Comparison of ENCODE assay signal across 35 mouse cellular contexts in the genomic region with DNA sequence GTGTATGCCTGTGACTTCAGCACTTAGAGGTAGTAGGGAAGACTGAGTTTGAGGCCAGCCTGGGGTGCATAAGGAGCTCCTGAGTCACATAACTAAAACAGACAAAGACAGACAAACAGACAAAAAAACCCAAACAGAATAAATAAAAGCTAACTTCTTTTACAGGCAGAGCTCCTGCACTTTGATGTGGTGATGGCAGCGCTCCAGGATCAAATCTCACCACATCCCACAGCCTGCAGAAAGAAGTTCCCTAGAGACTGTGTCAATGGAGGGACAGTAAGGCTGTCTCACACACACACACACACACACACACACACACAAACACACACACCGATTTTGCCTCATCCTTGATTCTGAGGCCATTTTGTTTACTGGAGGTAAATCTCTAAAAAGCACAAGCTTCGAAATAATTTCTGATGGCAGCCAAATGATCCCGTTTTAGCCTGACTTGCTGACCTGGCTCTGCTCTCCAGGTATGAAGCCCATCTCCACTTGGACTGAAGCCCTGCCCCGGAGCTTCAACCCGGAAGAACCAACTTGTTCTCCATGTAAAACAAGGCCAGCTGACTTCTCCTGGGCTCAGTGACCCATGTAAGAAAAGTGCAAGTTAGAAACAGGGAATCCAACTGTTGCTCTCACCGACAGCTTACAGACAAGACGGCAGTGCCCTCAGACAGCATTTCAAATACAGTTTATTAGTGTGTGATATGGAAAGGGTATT. TPM values are rescaled to one million over a fixed set of nuclear protein-coding genes. Genes with fewer than 3 reads are reported as not detected.
DNase-seq lines count a peak whose midpoint lies in the region; ATAC-seq lines count a peak whose summit lies in the region.
"Had no signal": no experiment of that assay in that cellular context is flagged by ENCODE, and none has a peak within 500 bp of the region (broad histone marks: within the 10 kb centered on the region; RNA-seq: fewer than 3 reads in every experiment).

No protein-coding gene starts in this region.

- WGBS in midbrain, embryonic 16.5 days: 84% methylated on average over 8 of the region's 8 CpGs

- intact Hi-C loops in left cerebral cortex, postnatal 10 days (cut with DNase I): no loop called here

- H3K4me2 ChIP-seq in midbrain, embryonic 16.5 days (ENCODE audit: low read length): no peak overlapping the region
- H3K4me2 ChIP-seq: embryonic facial prominence, embryonic 13.5 days; forebrain, embryonic 15.5 days; heart, embryonic 11.5 days; hindbrain, embryonic 12.5 days; neural tube, embryonic 12.5 days; stomach, embryonic 15.5 days had no signal

- H3K36me3 ChIP-seq in midbrain, embryonic 16.5 days (ENCODE audit: control insufficient read depth, insufficient read depth, low read length): no peaks in the 10 kb centered on the region
- H3K36me3 ChIP-seq: forebrain, embryonic 15.5 days; stomach, embryonic 15.5 days had no signal

- no peak overlapping the region for H3K4me3 ChIP-seq in midbrain, embryonic 16.5 days (ENCODE audit: low read depth, low read length)
- H3K4me3 ChIP-seq: embryonic facial prominence, embryonic 13.5 days; forebrain, embryonic 10.5 days; forebrain, embryonic 15.5 days; gastrocnemius, adult 2 months; hindbrain, embryonic 12.5 days; neural tube, embryonic 12.5 days; stomach, embryonic 15.5 days had no signal

- no peaks in the 10 kb centered on the region for H3K9me3 ChIP-seq in midbrain, embryonic 16.5 days (replicated peaks; ENCODE audit: control insufficient read depth, low read length, poor library complexity, severe bottlenecking)
- H3K9me3 ChIP-seq: embryonic facial prominence, embryonic 13.5 days; forebrain, embryonic 15.5 days; hindbrain, embryonic 12.5 days; stomach, embryonic 15.5 days had no signal

- H3K9ac ChIP-seq in midbrain, embryonic 16.5 days (ENCODE audit: low read depth, low read length): no peak overlapping the region
- H3K9ac ChIP-seq: embryonic facial prominence, embryonic 13.5 days; forebrain, embryonic 15.5 days; hindbrain, embryonic 12.5 days; liver, embryonic 14.5 days; neural tube, embryonic 12.5 days; stomach, embryonic 15.5 days had no signal

- H3K27me3 ChIP-seq in midbrain, embryonic 16.5 days (ENCODE audit: control insufficient read depth, insufficient read depth, low read depth, low read length): peaks cover 2% of the 10 kb centered on the region; the same call in 1 of the 2 replicates
- H3K27me3 ChIP-seq: embryonic facial prominence, embryonic 13.5 days; neural tube, embryonic 12.5 days; stomach, embryonic 15.5 days had no signal

- DNase-seq in CD4-positive, CD25-positive, alpha-beta regulatory T cell, adult 2 months (ENCODE audit: low read depth, low spot score): peak; percentile 33
- DNase-seq in kidney, postnatal 25 days: peak; percentile 20 to 64
- DNase-seq in kidney, postnatal 10 days: no peak
- DNase-seq in T-cell, adult 2 months (ENCODE audit: low spot score): peak; percentile 66
- DNase-seq in thymus, postnatal 36 days: peak; percentile 11 to 32
- no peak for DNase-seq in left cerebral cortex, postnatal 10 days (ENCODE audit: extremely low spot score in 1 of 2, low spot score in 2 of 2)
- DNase-seq: adrenal gland, adult 2 months; adrenal gland, postnatal 36 days; cerebellum, adult 18-20 months; cerebellum, postnatal 10 days; gastrocnemius, adult 2 months; gastrocnemius, postnatal 36 days; heart, adult 18-20 months; heart, postnatal 36 days; layer of hippocampus, adult 9-11 months; liver; lung, adult 2 months; lung, postnatal 10 days; midbrain, embryonic 14.5 days; right cerebral cortex, postnatal 14 days had no signal

- no peaks in the 10 kb centered on the region for H3K4me1 ChIP-seq in midbrain, embryonic 16.5 days (ENCODE audit: control insufficient read depth, insufficient read depth, low read length)
- H3K4me1 ChIP-seq: stomach, embryonic 15.5 days had no signal

- no peak overlapping the region for H3K27ac ChIP-seq in midbrain, embryonic 16.5 days (ENCODE audit: low read length)
- H3K27ac ChIP-seq: embryonic facial prominence, embryonic 13.5 days; forebrain, embryonic 10.5 days; forebrain, embryonic 15.5 days; gastrocnemius, adult 2 months; hindbrain, embryonic 12.5 days; hindbrain, postnatal 0 days; liver, embryonic 14.5 days; neural tube, embryonic 12.5 days; stomach, embryonic 15.5 days had no signal

- ATAC-seq in CD4-positive, CD25-positive, alpha-beta regulatory T cell, adult 4 months: no peak
- no peak for ATAC-seq in midbrain, embryonic 16.5 days
- ATAC-seq: activated CD4-positive, CD25-positive, alpha-beta regulatory T cell, adult 4 months; forebrain, embryonic 15.5 days; hindbrain, postnatal 0 days; intestine, embryonic 16.5 days had no signal

RNA-seq across cellular contexts. Expression of a gene that starts 25.4 kb away (rescaled TPM):
- polyA plus RNA-seq in CD4-positive, CD25-positive, alpha-beta regulatory T cell, adult 4 months (2017; shearing (Covaris generic)): not detected
- total RNA-seq in left cerebral cortex, postnatal 10 days (2021): under 1 TPM; 0.18 to 0.39 TPM
- 0.54 and 0.75 TPM in 2 replicates for polyA plus RNA-seq in midbrain, embryonic 16.5 days (2015; fragmentation: Nextera tagmentation; extraction: Ambion mirVana)
- total RNA-seq: common myeloid progenitor, adult 5-6 weeks; heart, adult 18-20 months had no signal
- polyA plus RNA-seq: activated CD4-positive, CD25-positive, alpha-beta regulatory T cell, adult 4 months; heart, embryonic 11.5 days; heart, embryonic 16.5 days; intestine, embryonic 16.5 days; stomach, embryonic 15.5 days had no signal

Comparison
In these comparisons a context has a peak if more than half of its experiments do, and no peak if none do; other contexts are left out.
1. DNase-seq: peak in CD4-positive, CD25-positive, alpha-beta regulatory T cell, adult 2 months (single experiment), kidney, postnatal 25 days (2 of 2), T-cell, adult 2 months (single experiment) and thymus, postnatal 36 days (2 of 2); none in kidney, postnatal 10 days (single experiment) and left cerebral cortex, postnatal 10 days (0 of 2).